Mouse (Mus musculus) right cerebral cortex, postnatal 14 days (tissue): Measurements from ENCODE around the gene Gtf2ird1.

Experiments
- DNase-seq: peaks from one replicate; pipeline ENCODE4 v3.0.0; 2022

Gtf2ird1 gene

GRCm38 (mm10) chr5:134440098-134440497 lies 16.4 kb downstream of the Gtf2ird1 start:
- DNase-seq = no peak

GRCm38 (mm10) chr5:134439481-134439880 lies 17.0 kb downstream of the Gtf2ird1 start:
- DNase-seq = no peak

- no peak for DNase-seq
These were observed 17.7 kb downstream of the Gtf2ird1 start for GRCm38 (mm10) chr5:134438676-134439425.

DNA sequence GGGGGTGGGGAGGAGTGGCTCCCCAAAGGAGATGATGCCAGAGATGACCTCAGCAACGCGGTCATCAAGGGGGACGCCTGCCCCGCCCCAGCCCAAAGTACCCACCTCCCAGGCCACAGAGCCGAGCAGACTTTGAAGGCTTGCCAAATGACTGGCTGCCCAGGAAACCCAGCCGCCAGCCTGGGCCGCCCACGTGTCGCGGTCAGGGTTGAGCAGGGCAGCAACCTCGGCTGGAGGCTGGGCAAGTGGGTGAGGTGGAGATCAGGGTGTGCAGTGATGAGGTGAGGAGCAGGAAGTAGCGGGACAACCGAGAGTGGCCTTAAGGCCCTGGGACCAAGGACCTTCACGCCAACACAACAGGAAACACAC lies 19.1 kb downstream of the Gtf2ird1 start:
- peak; percentile 26 for DNase-seq

GRCm38 (mm10) chr5:134436782-134437458 lies 19.6 kb downstream of the Gtf2ird1 start:
- no peak for DNase-seq

GRCm38 (mm10) chr5:134435836-134436331 lies 20.6 kb downstream of the Gtf2ird1 start:
- peak; percentile 27 for DNase-seq

GRCm38 (mm10) chr5:134433137-134433536 lies 23.4 kb downstream of the Gtf2ird1 start:
- no peak for DNase-seq

GRCm38 (mm10) chr5:134430087-134430486 lies 26.4 kb downstream of the Gtf2ird1 start:
- no peak for DNase-seq

DNA sequence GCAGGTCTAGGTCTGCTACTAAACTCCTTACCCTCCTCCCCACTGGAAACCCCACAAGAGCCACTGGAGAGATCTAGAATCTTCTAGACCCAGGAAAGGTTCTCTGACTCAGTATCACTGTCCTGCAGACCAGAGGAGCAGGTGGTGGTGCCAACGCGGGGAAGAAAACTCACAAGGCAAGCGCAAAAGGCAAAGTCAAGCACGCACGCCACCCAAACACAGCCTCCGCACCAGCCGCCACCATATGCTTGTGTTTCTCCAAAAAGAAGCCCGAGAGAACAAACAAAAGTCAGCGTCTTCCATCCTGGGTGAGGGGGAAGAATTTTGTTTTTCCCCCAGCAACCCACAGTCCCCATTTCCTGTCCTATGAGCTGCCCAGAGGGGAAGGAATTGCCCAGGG lies 28.9 kb downstream of the Gtf2ird1 start:
- DNase-seq = peak; percentile 45

DNA sequence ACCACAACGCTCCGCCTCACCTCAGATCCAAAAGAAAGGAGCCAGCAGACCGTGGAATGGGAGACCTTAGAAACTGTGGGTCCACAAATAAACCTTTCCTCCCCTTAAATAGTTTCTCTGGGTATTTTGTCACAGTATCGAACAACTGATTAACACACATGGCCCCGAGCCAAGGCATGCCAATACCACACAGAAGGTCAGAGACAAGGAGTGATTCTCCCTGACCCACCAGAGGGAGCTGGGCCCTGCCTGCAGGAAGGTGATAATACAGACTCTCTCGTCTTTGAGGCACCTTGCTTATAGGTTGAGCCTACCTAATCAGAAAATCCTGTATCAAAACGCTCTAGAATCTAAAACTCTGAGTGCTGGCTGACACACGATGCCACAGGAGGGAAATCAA lies 30.9 kb downstream of the Gtf2ird1 start:
- DNase-seq = no peak

GRCm38 (mm10) chr5:134423930-134424329 lies 32.6 kb downstream of the Gtf2ird1 start:
- DNase-seq = no peak

- no peak for DNase-seq
These were observed 33.1 kb downstream of the Gtf2ird1 start for GRCm38 (mm10) chr5:134423372-134423771.

- DNase-seq = no peak
These were observed 34.1 kb downstream of the Gtf2ird1 start for GRCm38 (mm10) chr5:134422265-134422925.

- DNase-seq = no peak
These were observed 35.5 kb downstream of the Gtf2ird1 start for GRCm38 (mm10) chr5:134421061-134421460.

DNA sequence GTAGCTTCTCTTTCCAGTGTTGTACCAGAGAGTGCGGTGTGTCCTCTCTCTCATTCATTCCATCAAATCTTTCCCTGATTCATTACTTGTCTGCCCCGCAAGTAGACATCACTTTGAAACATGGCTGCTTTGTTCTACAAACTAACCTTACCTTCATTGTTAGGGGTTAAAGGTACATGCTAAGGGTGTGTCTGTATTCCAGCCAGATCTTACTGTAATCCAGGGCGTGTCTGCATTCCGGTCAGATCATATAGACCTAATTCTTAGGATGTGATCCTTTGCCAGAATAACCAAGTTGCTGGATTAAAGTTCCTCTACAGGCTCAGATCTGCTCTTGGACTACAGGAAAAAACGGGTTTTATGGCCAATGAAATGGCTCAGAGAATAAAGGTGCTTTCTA lies 36.8 kb downstream of the Gtf2ird1 start:
- no peak for DNase-seq

DNA sequence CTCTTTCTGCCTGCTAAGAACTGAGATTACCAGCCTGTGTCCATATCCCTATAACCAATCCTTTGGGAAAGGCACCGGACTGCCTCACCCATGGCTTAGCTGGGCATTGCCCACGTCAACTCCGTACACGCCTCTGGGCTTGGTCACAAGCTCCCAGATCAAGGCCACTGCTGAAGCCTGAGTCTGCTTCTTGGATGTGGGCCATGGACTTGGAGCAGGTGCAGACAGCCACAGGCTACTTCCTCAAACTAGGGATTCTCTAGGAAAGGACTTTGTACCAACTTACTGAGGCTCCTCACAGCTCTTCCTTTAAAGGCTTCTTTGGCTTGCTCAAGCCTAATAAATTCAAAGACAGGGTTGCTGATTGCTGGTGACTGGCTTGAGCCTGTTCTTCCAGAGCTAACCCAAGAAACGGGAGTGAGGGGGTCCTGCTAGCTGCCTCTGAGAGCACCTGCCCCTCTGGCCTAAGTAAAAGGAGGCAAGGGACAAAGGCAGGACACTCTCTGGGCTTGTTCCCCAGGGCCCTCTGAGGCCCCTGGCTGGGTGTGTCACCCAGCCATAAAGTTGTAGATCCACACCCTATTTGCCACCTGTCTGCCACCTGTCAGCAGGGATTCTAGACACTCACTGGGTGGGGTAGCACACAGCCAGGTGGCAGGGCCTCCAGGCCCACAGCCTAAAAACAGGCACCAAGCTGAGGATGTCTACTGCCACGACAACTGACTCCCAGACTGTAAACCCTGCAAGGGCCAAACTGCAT lies 38.0 kb downstream of the Gtf2ird1 start:
- DNase-seq = no peak

- no peak for DNase-seq
These were observed 44.2 kb downstream of the Gtf2ird1 start for GRCm38 (mm10) chr5:134412341-134412740.

DNA sequence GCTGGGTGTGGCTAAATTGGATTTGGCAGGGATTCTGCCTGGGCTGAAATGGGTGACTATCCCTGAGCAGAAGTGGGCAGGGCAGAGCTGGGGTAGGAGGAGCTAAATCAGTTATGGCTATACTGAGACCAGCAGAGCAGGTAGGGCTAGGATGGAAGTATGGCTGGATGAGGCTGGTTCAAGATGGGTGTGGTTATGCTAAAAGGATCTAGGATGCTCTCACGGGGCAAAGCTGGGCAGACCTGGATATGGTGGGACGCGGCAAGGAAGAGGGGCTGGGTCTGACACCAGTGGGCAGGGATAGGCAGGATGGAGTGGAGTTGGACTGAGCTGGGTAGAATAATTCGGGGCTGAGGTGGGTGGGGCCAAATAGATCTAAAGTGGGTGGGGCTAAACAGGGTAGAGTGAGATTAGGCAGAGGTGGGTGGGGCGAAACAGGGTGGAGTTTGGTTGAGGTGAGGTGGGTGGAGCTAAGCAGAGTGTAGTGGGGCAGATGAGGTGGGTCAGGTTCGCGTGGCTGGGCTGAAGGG lies 46.1 kb downstream of the Gtf2ird1 start:
- no peak for DNase-seq

- no peak for DNase-seq
These were observed 46.8 kb downstream of the Gtf2ird1 start for GRCm38 (mm10) chr5:134409606-134410306.

DNA sequence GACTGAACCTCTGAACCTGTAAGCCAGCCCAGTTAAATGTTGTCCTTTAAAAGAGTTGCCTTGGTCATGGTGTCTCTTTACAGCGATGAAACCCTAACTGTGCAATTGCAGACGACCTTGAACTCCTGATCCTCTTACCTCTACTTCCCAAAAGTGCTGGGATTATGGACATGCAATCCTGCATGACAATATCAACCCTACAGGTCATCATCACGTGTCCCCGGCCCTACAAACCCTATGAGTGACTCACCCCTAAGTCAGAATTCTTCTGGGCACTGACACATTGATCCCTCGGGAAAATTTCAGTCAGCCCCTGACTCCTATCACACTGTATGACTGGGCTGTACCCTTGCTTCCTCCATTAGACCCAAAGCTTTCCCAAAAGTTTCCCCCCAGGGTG lies 48.4 kb downstream of the Gtf2ird1 start:
- DNase-seq = no peak

DNA sequence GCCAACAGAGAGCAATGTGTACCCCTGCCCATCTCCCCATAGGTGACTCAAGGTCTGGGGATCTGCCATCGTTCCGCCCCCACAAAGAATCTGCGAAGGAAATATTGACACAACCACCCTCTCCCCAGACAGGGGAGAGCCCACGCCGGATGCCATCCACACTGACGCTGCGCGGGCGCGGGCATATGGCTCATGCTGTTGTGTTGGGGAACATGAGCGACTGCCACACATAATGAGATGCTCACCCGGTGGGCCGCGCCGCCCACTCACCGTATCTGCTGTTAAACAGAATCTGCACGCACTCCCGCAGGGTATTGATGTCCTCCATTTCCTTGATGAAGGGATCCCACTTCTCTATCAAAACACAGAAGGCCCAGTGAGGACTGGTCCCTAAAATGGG lies 54.7 kb downstream of the Gtf2ird1 start:
- peak; percentile 68 for DNase-seq
